Mouse (Mus musculus): ENCODE data around the gene Pdia6.

The Pdia6 gene

GRCm38 (mm10) chr12:17265971-17266672 is at the start of gene Pdia6:
Gene Pdia6, plus strand, starts transcription at chr12:17266545.
- peak; percentile 92 for DNase-seq

- DNase-seq, result no peak
These were observed 48.0 kb upstream of the Pdia6 start for GRCm38 (mm10) chr12:17218390-17218789.

GRCm38 (mm10) chr12:17219107-17219506 is 47.2 kb upstream of the Pdia6 start:
- no peak for DNase-seq

- no peak for DNase-seq
These were observed 45.7 kb upstream of the Pdia6 start for GRCm38 (mm10) chr12:17220631-17221030.

GRCm38 (mm10) chr12:17221891-17222428 is 44.4 kb upstream of the Pdia6 start:
- peak; percentile 18 for DNase-seq

GRCm38 (mm10) chr12:17223050-17223449 is 43.3 kb upstream of the Pdia6 start:
- no peak for DNase-seq

- no peak for DNase-seq
These were observed 41.3 kb upstream of the Pdia6 start for GRCm38 (mm10) chr12:17225012-17225411.

GRCm38 (mm10) chr12:17227903-17228302 is 38.4 kb upstream of the Pdia6 start:
- no peak for DNase-seq

- no peak for DNase-seq
These were observed 35.8 kb upstream of the Pdia6 start for GRCm38 (mm10) chr12:17230581-17230980.

GRCm38 (mm10) chr12:17231513-17231912 is 34.8 kb upstream of the Pdia6 start:
- DNase-seq, result no peak

- no peak for DNase-seq
These were observed 30.6 kb upstream of the Pdia6 start for GRCm38 (mm10) chr12:17235535-17236313.

GRCm38 (mm10) chr12:17238588-17239427 is 27.5 kb upstream of the Pdia6 start:
- DNase-seq, result no peak

GRCm38 (mm10) chr12:17239428-17239688 is 27.0 kb upstream of the Pdia6 start:
- no peak for DNase-seq

GRCm38 (mm10) chr12:17241016-17241415 is 25.3 kb upstream of the Pdia6 start:
- no peak for DNase-seq

- DNase-seq, result no peak
These were observed 24.7 kb upstream of the Pdia6 start for GRCm38 (mm10) chr12:17241614-17242013.

GRCm38 (mm10) chr12:17242041-17242440 is 24.3 kb upstream of the Pdia6 start:
- peak; percentile 15 for DNase-seq

GRCm38 (mm10) chr12:17250962-17251361 is 15.4 kb upstream of the Pdia6 start:
- no peak for DNase-seq

- peak; percentile 67 for DNase-seq
These were observed 13.3 kb upstream of the Pdia6 start for GRCm38 (mm10) chr12:17253069-17253468.

- no peak for DNase-seq
These were observed 10.7 kb upstream of the Pdia6 start for GRCm38 (mm10) chr12:17255602-17256001.

GRCm38 (mm10) chr12:17256905-17257304 is 9.4 kb upstream of the Pdia6 start:
- peak; percentile 53 for DNase-seq

GRCm38 (mm10) chr12:17258431-17258830 is 7.9 kb upstream of the Pdia6 start:
- DNase-seq, result no peak

GRCm38 (mm10) chr12:17261005-17261404 is 5.3 kb upstream of the Pdia6 start:
- no peak for DNase-seq

GRCm38 (mm10) chr12:17263881-17264280 is 2.5 kb upstream of the Pdia6 start:
- DNase-seq, result no peak

All from thymus, postnatal 25 days (tissue).